ENCODE assay signal across 21 mouse cellular contexts in genomic region chr12:111048201-111048600, GRCm38 (mm10).
"Had no signal": no experiment of that assay in that cellular context is flagged by ENCODE, and none has a peak within 500 bp of the region (broad histone marks: within the 10 kb centered on the region; RNA-seq: fewer than 3 reads in every experiment).

No protein-coding gene starts in this region.

- ATAC-seq: midbrain, embryonic 13.5 days; midbrain, embryonic 15.5 days had no signal

- H3K9me3 ChIP-seq: midbrain, embryonic 13.5 days; midbrain, embryonic 15.5 days; neural tube, embryonic 13.5 days; neural tube, embryonic 15.5 days had no signal

- H3K27ac ChIP-seq: liver, embryonic 14.5 days; macrophage; midbrain, embryonic 13.5 days; midbrain, embryonic 15.5 days; neural tube, embryonic 13.5 days; neural tube, embryonic 15.5 days had no signal

- H3K4me1 ChIP-seq: midbrain, embryonic 15.5 days had no signal

- H3K4me3 ChIP-seq: megakaryocyte, embryonic 14.5 days; midbrain, embryonic 13.5 days; midbrain, embryonic 15.5 days; myocyte; neural tube, embryonic 13.5 days; neural tube, embryonic 15.5 days had no signal

- H3K9ac ChIP-seq: liver, embryonic 14.5 days; lung, embryonic 14.5 days; midbrain, embryonic 13.5 days; midbrain, embryonic 15.5 days; neural tube, embryonic 13.5 days; neural tube, embryonic 15.5 days had no signal

- H3K4me2 ChIP-seq: lung, embryonic 14.5 days; midbrain, embryonic 11.5 days; midbrain, embryonic 13.5 days; midbrain, embryonic 15.5 days; neural tube, embryonic 13.5 days; neural tube, embryonic 15.5 days had no signal

- H3K27me3 ChIP-seq: megakaryocyte, embryonic 14.5 days; midbrain, embryonic 13.5 days; midbrain, embryonic 15.5 days; neural tube, embryonic 13.5 days; neural tube, embryonic 15.5 days had no signal

- H3K36me3 ChIP-seq: midbrain, embryonic 15.5 days had no signal

- DNase-seq: lung, adult 18-20 months; lung, embryonic 14.5 days; lung, postnatal 10 days; lung, postnatal 36 days; retina, postnatal 1 day; right cerebral cortex, adult 18-20 months; right cerebral cortex, postnatal 25 days; right cerebral cortex, postnatal 4 days; spleen, adult 18-20 months; thymus, adult 18-20 months; thymus, postnatal 25 days; thymus, postnatal 4 days had no signal
